Mouse (Mus musculus) heart, postnatal 0 days (tissue): ENCODE measurements around the gene Neurl1b.

Source experiments
- CTCF ChIP-seq: IDR thresholded peaks from 2 replicates; pipeline ENCODE4 v1.5.1; 2016; ENCODE audit warnings: antibody characterized with exemption, control low read depth, low read depth
- EP300 ChIP-seq: IDR thresholded peaks from 2 replicates; pipeline ENCODE4 v1.6.1; 2016; ENCODE audit warnings: antibody characterized with exemption, low read depth

DNA sequence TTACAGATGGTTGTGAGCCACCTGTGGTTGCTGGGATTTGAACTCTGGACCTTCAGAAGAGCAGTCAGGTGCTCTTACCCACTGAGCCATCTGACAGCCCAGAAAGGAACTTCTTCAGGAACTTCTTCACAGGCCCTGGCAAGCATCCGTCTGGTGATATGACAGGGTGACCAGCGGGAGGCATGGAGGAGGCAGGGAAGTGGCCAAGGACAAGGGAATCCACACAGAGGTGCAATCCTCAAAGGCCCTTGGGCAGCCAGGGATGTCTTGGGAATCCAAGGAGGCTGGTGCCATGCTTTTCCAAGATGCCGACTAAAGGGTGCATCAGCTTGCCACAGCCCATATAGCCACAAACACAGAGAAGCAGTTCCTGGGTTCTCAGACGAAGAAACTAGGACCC is 53.0 kb downstream of the Neurl1b start:
- TF ChIP-seq CTCF: no peak
- no peak for TF ChIP-seq EP300
